Mouse (Mus musculus) CH12.LX (cell line): ENCODE measurements at regions not wholly inside any gene's neighbourhood (a gene's known extent, or its start where the extent isn't known, plus 50 kb on each side); places are given as distances from the start of the nearest gene placed in this dataset.

Source experiments
- DNase-seq: peaks from one replicate; pipeline ENCODE4 v3.0.0-alpha.2; 2013; ENCODE audit errors: extremely low read depth
- H3K27ac ChIP-seq: 2 replicates; pipeline ENCODE4 v1.5.1; 2012; ENCODE audit warnings: low read depth, mild to moderate bottlenecking, control low read depth, moderate library complexity; ENCODE audit not compliant: insufficient read depth
- H3K27me3 ChIP-seq: replicated peaks from 2 replicates; pipeline ENCODE3; 2012; ENCODE audit warnings: inconsistent platforms
- H3K36me3 ChIP-seq, 2 experiments: replicated peaks in 1 of 2; 2 replicates each; pipeline versions ENCODE3 to v1.6.1; 2012; ENCODE audit warnings: inconsistent platforms in 1 of 2, low read length in 1 of 2, mild to moderate bottlenecking in 1 of 2, mixed read lengths in 1 of 2, moderate library complexity in 1 of 2; ENCODE audit not compliant: control insufficient read depth in 1 of 2, insufficient read depth in 1 of 2
- H3K4me1 ChIP-seq, 2 experiments: 2 replicates each; pipeline ENCODE4 v1.6.1; 2012; ENCODE audit warnings: inconsistent platforms in 1 of 2, moderate library complexity in 1 of 2; ENCODE audit not compliant: insufficient read depth in 2 of 2, control insufficient read depth in 1 of 2
- H3K4me2 ChIP-seq: 2 replicates; pipeline ENCODE4 v1.6.1; 2012; ENCODE audit warnings: low read depth, mild to moderate bottlenecking, control low read depth; ENCODE audit not compliant: poor library complexity, insufficient read depth, severe bottlenecking
- H3K4me3 ChIP-seq, 3 experiments: fragments of 150-350 bp in 1 of 3; sonication (generic) in 1 of 3; replicated peaks in 1 of 3; 2 replicates each; pipeline versions ENCODE3 to v1.5.1; 2011 to 2012; ENCODE audit warnings: low read depth in 2 of 3, low read length in 2 of 3, mild to moderate bottlenecking in 2 of 3, moderate library complexity in 2 of 3, control low read depth in 1 of 3, improper control_type of control experiment in 1 of 3, inconsistent platforms in 1 of 3, mixed read lengths in 1 of 3; ENCODE audit not compliant: poor library complexity in 1 of 3
- H3K79me2 ChIP-seq: replicated peaks from 2 replicates; pipeline ENCODE4 v1.6.1; 2012; ENCODE audit warnings: mild to moderate bottlenecking, moderate library complexity; ENCODE audit not compliant: control insufficient read depth, poor library complexity, insufficient read depth, severe bottlenecking; ENCODE audit errors: extremely low read depth
- H3K9ac ChIP-seq: 2 replicates; pipeline ENCODE4 v1.6.1; 2012; ENCODE audit warnings: low read depth, mild to moderate bottlenecking, control low read depth, moderate library complexity; ENCODE audit not compliant: insufficient read depth
- H3K9me3 ChIP-seq: replicated peaks from 2 replicates; pipeline ENCODE3; 2012; ENCODE audit warnings: low read length, inconsistent platforms, mixed read lengths
- GABPA ChIP-seq: IDR thresholded peaks from 2 replicates; pipeline ENCODE4 v1.6.1; 2012; ENCODE audit warnings: low read depth, low read length, improper control_type of control experiment, inconsistent platforms; ENCODE audit not compliant: insufficient replicate concordance
- IRF4 ChIP-seq: IDR thresholded peaks from 2 replicates; pipeline ENCODE4 v1.6.1; 2014; ENCODE audit warnings: low read depth, mild to moderate bottlenecking, inconsistent platforms, low read length, improper control_type of control experiment
- JUN ChIP-seq: IDR thresholded peaks from 2 replicates; pipeline ENCODE4 v1.6.1; 2011; ENCODE audit warnings: low read depth, mild to moderate bottlenecking, low read length, improper control_type of control experiment, moderate library complexity; ENCODE audit not compliant: insufficient read depth
- JUND ChIP-seq: conservative IDR thresholded peaks from 2 replicates; pipeline ENCODE4 v1.6.1; 2011; ENCODE audit warnings: low read depth, low read length, improper control_type of control experiment
- MAX ChIP-seq: IDR thresholded peaks from 2 replicates; pipeline ENCODE4 v1.6.1; 2011; ENCODE audit warnings: low read length, improper control_type of control experiment
- MYC ChIP-seq: IDR thresholded peaks from 2 replicates; pipeline ENCODE4 v1.6.1; 2011; ENCODE audit warnings: low read depth, mild to moderate bottlenecking, improper control_type of control experiment, low read length
- NRF1 ChIP-seq: IDR thresholded peaks from 2 replicates; pipeline ENCODE4 v1.6.1; 2014; ENCODE audit warnings: low read depth, mild to moderate bottlenecking, inconsistent platforms, low read length, improper control_type of control experiment, moderate library complexity
- POLR2A ChIP-seq: IDR thresholded peaks from 2 replicates; pipeline ENCODE4 v1.6.1; 2011; ENCODE audit warnings: low read depth, mild to moderate bottlenecking, improper control_type of control experiment, low read length
- RAD21 ChIP-seq: IDR thresholded peaks from 2 replicates; pipeline ENCODE4 v1.6.1; 2011; ENCODE audit warnings: low read depth, mild to moderate bottlenecking, low read length, improper control_type of control experiment, moderate library complexity
- SIN3A ChIP-seq: IDR thresholded peaks from 2 replicates; pipeline ENCODE4 v1.6.1; 2012; ENCODE audit warnings: low read length, improper control_type of control experiment, inconsistent platforms
- SMC3 ChIP-seq: IDR thresholded peaks from 2 replicates; pipeline ENCODE4 v1.6.1; 2011; ENCODE audit warnings: low read depth, low read length, improper control_type of control experiment
- TCF12 ChIP-seq: IDR thresholded peaks from 2 replicates; pipeline ENCODE4 v1.6.1; 2014; ENCODE audit warnings: low read depth, mild to moderate bottlenecking, inconsistent platforms, low read length, improper control_type of control experiment
- USF1 ChIP-seq: IDR thresholded peaks from 2 replicates; pipeline ENCODE4 v1.6.1; 2014; ENCODE audit warnings: low read depth, mild to moderate bottlenecking, inconsistent platforms, low read length, improper control_type of control experiment
- dilution Hi-C: fragments of 300-500 bp; cut with MboI; formaldehyde crosslinking; loops from 2 replicates; pipeline ENCODE4 v1.14.3; 2020; ENCODE audit warnings: low sequenced_read_pairs; ENCODE audit not compliant: extremely low pct_unique_long_range_greater_than_20kb, extremely low pct_ligation_motif_present
- in situ Hi-C: fragments of 300-500 bp; cut with MboI; formaldehyde crosslinking; loops from 3 replicates; pipeline ENCODE4 v1.14.3; 2019; ENCODE audit warnings: low sequenced_read_pairs, low pct_ligation_motif_present, low pct_unique_long_range_greater_than_20kb, mixed read lengths

- no peak for DNase-seq
- Histone ChIP-seq H3K4me2 (no peak overlapping the region), H3K9me3 (no peaks in the 10 kb centered on the region), H3K36me3 (no peaks in the 10 kb centered on the region), H3K27me3 (no peaks in the 10 kb centered on the region), H3K27ac (no peak overlapping the region)
- in situ Hi-C loops = no loop called here
- dilution Hi-C loops = no loop called here
- TF ChIP-seq NRF1 (no peak), RAD21 (no peak), SIN3A (no peak), SMC3 (no peak), USF1 (no peak), JUND (no peak), POLR2A (no peak), MYC (no peak), MAX (no peak), TCF12 (no peak), IRF4 (no peak)
- TF ChIP-seq, all 38 proteins: peak for 0
- peaks cover 14 to 76% of the 10 kb centered on the region in 2 experiments for H3K4me1 ChIP-seq
- H3K9ac ChIP-seq = no peak overlapping the region
- no peaks in the 10 kb centered on the region for H3K79me2 ChIP-seq
- H3K4me3 ChIP-seq = no peak overlapping the region
Measured at GRCm38 (mm10) chr12:79984985-79985747, 127.6 kb downstream of the Zfp36l1 start.

- no peak for DNase-seq
- Histone ChIP-seq H3K9me3 (peaks cover 2% of the 10 kb centered on the region), H3K79me2 (no peaks in the 10 kb centered on the region), H3K27ac (peak overlapping the region; percentile 56), H3K9ac (peak overlapping the region; percentile 0; the same call in 1 of the 2 replicates), H3K27me3 (no peaks in the 10 kb centered on the region)
- in situ Hi-C loops = no loop called here
- TF ChIP-seq RAD21 = no peak
- no peak for TF ChIP-seq GABPA
- no peak for TF ChIP-seq SIN3A
- TF ChIP-seq JUN = no peak
- TF ChIP-seq, all 38 proteins: peak for 0
- Histone ChIP-seq H3K4me1 (peaks cover 10 to 68% of the 10 kb centered on the region in 2 experiments), H3K4me3 (no peak overlapping the region), H3K36me3 (no peaks in the 10 kb centered on the region), H3K4me2 (no peak overlapping the region)
- dilution Hi-C loops = no loop called here
Measured at GRCm38 (mm10) chr12:79984025-79984790, 128.6 kb downstream of the Zfp36l1 start.
